Mouse (Mus musculus) cerebral cortex, adult 2 months (tissue): ENCODE measurements around the gene Gm2696.

ENCODE experiments used
- WGBS: fragments of 180-500 bp; shearing (Covaris S2); methylation state at CpG from one replicate; pipeline ENCODE4 v1.1.7; 2018; 5-methylcytosine and 5-hydroxymethylcytosine counted together

Gm2696 gene

GRCm38 (mm10) chr10:77814382-77814781 is at the start of gene Gm2696:
Gm2696 (plus strand) TSS chr10:77814682.
- 55% methylated on average over 4 of the region's 4 CpGs for WGBS

GRCm38 (mm10) chr10:77769727-77770126 is 44.8 kb upstream of the Gm2696 start:
- 87% methylated on average over 1 of the region's 1 CpGs for WGBS

- 62% methylated on average over 1 of the region's 1 CpGs for WGBS
Observed at GRCm38 (mm10) chr10:77771225-77771624, 43.3 kb upstream of the Gm2696 start, which contains the start of gene Gm3238. Gm3238 (minus strand) TSS chr10:77771325.

DNA sequence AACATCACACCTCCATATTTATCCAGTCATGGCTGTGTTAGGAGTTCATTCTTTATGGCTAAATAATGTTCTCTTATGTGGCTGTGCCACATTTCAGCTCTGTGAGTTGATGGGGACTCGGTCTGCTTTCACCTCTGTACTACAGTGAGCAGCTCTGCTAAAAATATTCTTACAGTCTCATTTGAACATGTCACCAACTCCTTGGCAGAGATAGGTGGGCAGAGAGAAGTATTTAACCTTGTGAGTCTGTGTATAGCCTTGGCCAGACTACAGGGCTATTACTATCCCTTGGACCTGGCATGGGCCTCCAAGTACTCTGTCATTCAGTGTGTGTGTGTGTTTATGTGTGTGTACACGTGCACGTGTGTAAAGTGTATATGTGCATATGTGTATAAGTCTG is 42.3 kb upstream of the Gm2696 start:
- WGBS = 80% methylated on average over 3 of the region's 3 CpGs

DNA sequence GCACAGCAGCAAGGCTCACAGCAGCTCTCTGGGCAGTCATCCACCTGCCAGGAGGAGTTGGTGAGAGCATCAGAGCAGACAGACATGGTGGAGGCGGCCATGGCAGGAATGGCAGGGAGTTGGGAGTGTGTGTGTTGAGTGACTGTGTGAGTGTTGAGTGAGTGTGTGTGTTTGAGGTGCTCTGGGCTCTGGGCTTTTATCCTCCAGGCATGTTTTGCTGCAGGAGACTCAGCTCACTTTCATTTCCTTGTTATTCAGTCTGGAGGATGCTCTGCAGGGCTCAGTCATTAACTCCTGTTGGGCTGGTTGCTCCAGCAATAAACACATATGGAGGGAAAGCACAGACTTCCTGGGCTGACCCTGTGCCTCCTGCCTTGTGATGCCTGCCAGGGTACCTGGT is 37.6 kb upstream of the Gm2696 start, which contains the start of gene Gm7138:
Gene Gm7138, minus strand, starts transcription at position 101 of the 400 bp plus-strand sequence.
- WGBS = 46% methylated on average over 1 of the region's 1 CpGs

- WGBS = 58% methylated on average over 1 of the region's 1 CpGs
Observed at GRCm38 (mm10) chr10:77782442-77782841, 32.0 kb upstream of the Gm2696 start, which contains the start of gene Gm3250. Gm3250 (minus strand) TSS chr10:77782542.

DNA sequence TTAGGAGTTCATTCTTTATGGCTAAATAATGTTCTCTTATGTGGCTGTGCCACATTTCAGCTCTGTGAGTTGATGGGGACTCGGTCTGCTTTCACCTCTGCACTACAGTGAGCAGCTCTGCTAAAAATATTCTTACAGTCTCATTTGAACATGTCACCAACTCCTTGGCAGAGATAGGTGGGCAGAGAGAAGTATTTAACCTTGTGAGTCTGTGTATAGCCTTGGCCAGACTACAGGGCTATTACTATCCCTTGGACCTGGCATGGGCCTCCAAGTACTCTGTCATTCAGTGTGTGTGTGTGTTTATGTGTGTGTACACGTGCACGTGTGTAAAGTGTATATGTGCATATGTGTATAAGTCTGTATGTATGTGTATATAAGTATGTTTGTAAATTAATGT is 31.1 kb upstream of the Gm2696 start:
- 78% methylated on average over 3 of the region's 3 CpGs for WGBS

GRCm38 (mm10) chr10:77787876-77788275 is 26.6 kb upstream of the Gm2696 start, which contains the start of gene Gm7137:
Gm7137 (minus strand) TSS chr10:77788200.
- whole genome bisulfite sequencing = 18% methylated on average over 1 of the region's 1 CpGs

- WGBS = 67% methylated on average over 2 of the region's 2 CpGs
Observed at GRCm38 (mm10) chr10:77788621-77789020, 25.9 kb upstream of the Gm2696 start.

DNA sequence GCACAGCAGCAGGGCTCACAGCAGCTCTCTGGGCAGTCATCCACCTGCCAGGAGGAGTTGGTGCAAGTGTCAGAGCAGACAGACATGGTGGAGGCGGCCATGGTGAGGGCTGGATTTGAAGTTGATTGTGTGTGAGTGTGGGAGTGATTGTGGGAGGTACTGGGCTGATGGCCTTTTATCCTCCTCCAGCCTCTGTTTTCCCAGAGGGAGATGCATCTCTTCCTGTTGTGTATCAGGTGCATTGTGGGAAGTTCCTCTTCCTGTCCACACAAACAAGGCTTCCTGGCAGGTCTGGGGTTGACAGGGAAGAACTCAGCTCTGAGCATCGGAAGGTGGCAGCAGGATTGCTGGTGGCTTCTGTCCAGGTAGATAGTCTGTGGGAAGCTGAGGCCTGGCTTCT is 19.5 kb upstream of the Gm2696 start, which contains the start of gene Gm9639:
Gene Gm9639, minus strand, starts transcription at position 101 of the 400 bp plus-strand sequence.
- 43% methylated on average over 2 of the region's 2 CpGs for WGBS

- WGBS = 63% methylated on average over 3 of the region's 3 CpGs
Observed at GRCm38 (mm10) chr10:77797677-77798076, 16.8 kb upstream of the Gm2696 start.

- WGBS = 70% methylated on average over 3 of the region's 3 CpGs
Observed at GRCm38 (mm10) chr10:77798164-77798920, 16.1 kb upstream of the Gm2696 start.

- WGBS = 75% methylated on average over 8 of the region's 8 CpGs
Observed at GRCm38 (mm10) chr10:77798921-77799508, 15.5 kb upstream of the Gm2696 start, which contains the start of gene Gm19668. Gm19668 (minus strand) TSS chr10:77799133.

DNA sequence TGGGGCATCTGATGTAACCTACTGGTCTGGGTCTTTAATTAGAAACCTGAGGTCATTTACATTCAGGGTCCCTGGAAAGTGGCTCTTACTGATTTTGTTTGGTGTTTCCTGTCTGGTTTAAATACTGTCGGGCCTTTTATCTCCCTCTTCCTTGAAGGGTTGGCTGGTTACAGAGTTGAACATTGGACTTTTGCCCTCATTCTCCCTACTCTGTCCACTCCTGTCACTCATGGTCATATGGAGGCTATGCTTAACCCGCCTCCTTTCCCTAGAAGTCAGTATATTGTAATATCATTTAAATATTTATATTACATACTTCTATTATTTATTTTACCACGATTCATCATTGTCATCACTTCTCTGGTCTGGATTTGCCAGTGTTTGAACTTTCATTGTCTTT is 10.4 kb upstream of the Gm2696 start:
- 81% methylated on average over 3 of the region's 3 CpGs for WGBS

GRCm38 (mm10) chr10:77811743-77812142 is 2.7 kb upstream of the Gm2696 start, which contains the start of gene Gm9507:
Gm9507 (minus strand) TSS chr10:77811843.
- 69% methylated on average over 5 of the region's 5 CpGs for WGBS

DNA sequence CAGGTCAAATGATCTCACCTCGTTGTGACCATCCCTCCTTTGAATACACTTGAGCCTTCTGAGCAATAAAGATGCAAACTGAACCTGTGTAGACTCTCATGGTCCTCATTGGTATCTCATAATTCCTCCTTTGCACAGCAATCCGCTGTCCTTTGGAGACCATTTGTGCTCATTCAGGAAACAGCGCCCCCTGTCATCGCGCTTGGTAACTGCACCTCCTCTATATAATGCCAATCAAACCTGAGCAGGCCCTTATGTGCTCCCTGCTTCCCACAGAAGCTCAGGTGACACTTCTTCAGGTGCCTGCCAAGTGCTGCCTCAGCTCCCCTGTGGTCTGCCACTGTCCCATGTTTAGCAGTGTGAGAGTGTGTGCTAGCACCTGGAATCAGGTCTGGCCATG is 1.0 kb downstream of the Gm2696 start:
- 41% methylated on average over 5 of the region's 5 CpGs for WGBS

DNA sequence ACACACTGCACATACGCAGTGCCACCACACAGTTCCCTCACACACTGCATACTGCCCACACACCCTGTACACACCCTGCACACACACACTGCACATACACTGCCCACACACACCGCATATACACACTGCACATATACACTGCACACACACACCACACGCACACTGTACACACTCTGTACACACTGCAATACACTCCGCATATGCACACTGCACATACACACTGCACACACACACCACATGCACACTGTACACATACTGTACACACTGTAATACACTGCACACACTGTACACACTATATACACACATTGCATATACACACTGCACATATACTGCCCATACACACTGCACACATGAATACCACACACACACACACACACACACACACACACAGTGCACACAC is 4.0 kb downstream of the Gm2696 start:
- WGBS = 91% methylated on average over 4 of the region's 4 CpGs

DNA sequence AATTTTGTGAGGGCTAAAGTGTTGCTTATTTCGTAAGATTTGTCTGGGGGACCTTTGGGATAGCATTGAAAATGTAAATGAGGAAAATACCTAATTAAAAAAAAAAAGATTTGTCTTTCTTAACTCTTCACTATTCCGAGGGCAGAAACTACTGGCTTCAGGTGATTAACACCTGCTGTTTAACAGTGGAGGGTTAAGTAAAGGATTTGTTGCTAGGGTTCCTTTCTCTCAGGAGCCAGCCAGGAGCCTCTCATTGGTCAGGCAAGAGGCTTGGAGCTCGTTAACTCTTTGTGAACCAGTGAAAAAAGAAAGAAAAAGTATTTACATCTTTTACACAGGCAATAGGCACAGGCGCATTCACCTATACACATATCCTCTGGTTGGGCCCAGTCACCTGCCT is 4.7 kb downstream of the Gm2696 start:
- WGBS = 56% methylated on average over 4 of the region's 4 CpGs

GRCm38 (mm10) chr10:77826951-77827350 is 12.5 kb downstream of the Gm2696 start, which contains the start of gene Krtap10-4:
Krtap10-4 (minus strand) TSS chr10:77827095.
- WGBS = 40% methylated on average over 6 of the region's 6 CpGs

GRCm38 (mm10) chr10:77835647-77836046 is 21.2 kb downstream of the Gm2696 start, which contains the start of gene Krtap10-10:
Krtap10-10 (plus strand) TSS chr10:77835947.
- 42% methylated on average over 9 of the region's 9 CpGs for WGBS

DNA sequence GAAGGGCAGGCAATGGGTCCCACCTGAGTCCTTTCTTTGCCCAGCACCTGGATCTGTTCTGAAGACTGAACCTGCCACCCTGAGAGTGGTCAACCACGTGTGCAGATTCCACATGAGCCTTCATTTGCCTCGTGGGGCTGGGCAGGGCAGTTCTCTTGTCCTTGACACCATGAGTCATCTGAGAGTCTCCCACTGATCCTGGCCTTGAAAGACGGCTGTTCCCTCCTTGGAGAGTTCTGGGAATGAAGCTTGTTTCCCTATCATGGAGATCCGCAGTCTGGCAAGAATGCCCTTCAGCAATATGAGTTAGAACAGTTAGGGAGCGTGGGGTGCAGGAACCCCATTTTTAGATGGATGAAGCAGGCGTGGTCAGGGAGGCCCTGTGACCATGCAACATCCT is 24.5 kb downstream of the Gm2696 start:
- WGBS = 83% methylated on average over 6 of the region's 6 CpGs

- WGBS = 67% methylated on average over 3 of the region's 3 CpGs
Observed at GRCm38 (mm10) chr10:77846503-77846902, 32.0 kb downstream of the Gm2696 start, which contains the start of gene Gm36176. Gm36176 (plus strand) TSS chr10:77846803.
